Mouse (Mus musculus) ovary, adult 18-20 months (tissue): ENCODE results near the gene Sds.

Experiments used
- DNase-seq: peaks from one replicate; pipeline ENCODE4 v3.0.0; 2022; ENCODE audit warnings: low spot score, mixed read lengths

The Sds gene

GRCm38 (mm10) chr5:120476296-120476695, at the start of gene Sds:
Gene Sds, plus strand, starts transcription at chr5:120476526.
- DNase-seq = no peak

DNA sequence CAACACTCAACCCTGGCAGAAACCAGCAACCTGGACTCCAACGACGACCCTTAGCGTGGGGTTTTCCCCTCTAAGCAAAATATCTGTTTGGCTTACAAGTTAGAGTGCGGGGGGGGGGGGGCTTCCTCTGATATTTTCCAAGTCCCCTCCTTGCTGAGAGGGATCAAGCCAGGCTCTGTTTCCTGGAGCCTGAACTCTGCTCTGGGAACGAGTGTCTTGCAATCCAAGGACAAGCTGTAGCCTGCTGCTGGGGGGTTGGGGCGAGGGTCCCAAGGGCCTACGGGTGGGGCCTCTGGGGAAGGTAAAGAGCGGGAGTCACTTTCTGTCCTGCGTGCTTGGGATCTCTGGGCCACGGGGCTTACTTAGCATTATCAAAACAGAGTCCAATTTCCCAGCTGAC, 49.8 kb upstream of the Sds start:
- DNase-seq = no peak

DNA sequence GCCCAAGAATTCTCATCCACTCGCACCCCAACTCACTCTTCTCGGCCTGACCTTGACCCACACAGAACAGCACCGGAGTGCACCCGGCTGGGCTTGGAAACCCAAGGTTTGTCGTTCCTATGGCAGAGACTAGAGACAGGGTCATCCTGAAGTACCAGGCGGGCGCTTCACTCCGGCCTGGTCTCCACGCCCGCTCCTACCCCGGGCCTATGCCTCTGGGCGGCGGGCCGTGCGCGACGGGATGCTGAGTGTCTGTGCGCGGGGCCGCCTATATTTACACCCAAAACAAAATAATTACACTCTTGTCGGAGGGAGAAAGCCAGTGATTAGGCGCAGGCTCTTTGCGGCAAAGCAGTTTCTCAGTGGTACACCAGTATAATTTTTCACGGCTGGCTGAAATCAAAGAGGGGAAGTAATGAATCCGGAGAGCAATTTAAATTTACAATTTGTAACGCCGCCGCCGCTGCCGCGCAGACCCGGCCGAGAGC, 48.8 kb upstream of the Sds start:
- DNase-seq = no peak

DNA sequence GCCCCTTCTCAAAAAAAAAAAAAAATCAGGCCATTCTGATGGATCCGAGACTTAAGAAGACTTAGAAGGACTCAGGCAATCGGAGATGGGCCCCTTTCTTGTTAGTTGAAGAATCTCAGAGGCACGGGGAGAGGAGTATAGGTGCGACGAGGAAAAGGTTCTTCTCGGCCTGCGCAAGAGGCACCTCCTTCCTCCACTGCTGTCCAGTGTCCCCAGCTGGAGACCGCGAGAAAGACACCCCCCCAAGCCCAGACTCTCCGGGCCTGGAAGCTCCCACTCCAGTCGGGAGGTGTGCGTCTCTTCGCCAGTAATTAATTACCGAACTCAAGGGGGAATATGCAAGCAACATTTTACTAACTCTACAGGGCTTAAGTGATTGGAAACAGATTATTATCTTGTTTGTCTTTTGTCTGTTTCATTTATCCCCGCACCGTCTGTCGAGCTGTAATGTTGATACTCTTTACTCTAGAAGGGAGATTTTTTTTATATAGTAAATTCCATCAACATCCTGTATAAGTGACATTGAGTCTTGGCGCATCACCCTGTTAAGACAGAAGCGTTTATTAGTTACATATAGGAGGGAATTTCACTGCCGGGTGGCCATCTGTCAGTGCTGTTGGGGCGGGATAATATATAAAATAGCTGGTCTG, 48.0 kb upstream of the Sds start:
- no peak for DNase-seq

GRCm38 (mm10) chr5:120428990-120429389, 47.3 kb upstream of the Sds start:
- DNase-seq = no peak

GRCm38 (mm10) chr5:120429692-120430091, 46.6 kb upstream of the Sds start:
- no peak for DNase-seq

GRCm38 (mm10) chr5:120431001-120431583, 45.2 kb upstream of the Sds start:
- DNase-seq = no peak

GRCm38 (mm10) chr5:120431649-120432485, 44.5 kb upstream of the Sds start, which contains the start of gene Lhx5:
Gene Lhx5, plus strand, starts transcription at chr5:120431699.
- no peak for DNase-seq

DNA sequence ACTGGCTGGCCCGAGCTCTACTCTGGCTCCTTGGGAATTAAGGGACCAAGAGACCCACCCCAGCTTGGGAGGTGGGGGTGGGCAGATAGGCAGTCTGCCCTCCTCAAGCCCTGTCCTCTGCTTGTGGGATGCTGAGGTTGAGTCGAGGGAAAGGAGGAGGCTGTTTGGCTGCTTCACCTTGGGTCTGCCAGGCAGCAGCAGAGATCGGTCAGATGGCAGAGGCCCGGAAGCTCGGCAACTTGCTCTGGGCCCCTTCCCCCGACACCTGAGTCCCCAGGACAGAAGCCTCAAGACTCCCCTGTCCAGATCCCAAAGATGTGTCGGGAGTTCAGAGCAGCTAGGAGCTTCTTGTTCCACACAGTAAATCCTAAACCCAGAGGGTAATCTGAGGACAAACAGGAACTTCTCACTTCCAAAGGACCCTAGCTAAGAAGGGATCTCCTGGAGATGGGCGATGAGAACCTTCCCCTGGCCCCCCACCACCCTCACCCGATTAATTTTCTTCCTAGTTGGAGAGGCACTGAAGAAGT, 43.8 kb upstream of the Sds start:
- DNase-seq = no peak

DNA sequence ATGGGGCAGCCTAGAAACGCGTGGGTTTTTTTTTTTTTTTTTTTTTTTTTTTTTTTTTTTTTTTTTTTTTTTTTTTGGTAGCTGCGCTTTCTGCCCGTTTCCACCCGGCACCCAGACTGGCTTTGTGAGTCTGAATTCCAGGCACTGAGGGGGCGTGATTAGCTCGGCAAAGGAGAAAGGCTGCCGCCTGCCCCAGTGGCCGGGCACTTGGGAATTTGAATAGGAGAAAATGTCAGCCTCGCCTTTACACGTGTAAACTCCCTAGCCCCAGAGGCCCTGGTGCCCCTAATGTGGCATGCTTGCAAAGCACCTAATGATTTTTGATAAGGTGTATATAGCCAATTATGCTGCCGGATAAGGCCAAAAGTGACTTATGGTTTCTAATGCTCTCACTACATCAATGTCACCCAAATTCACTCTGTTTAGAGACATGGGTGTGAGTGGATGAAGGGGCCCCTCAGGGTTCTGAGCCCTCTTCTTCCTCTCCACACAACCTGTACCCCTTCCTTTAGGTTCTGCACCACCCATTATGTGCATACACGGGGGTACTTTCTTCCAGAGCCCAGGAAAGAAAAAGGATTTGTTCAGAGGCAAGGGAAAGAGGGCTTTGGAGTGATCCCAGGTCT, 43.1 kb upstream of the Sds start:
- DNase-seq = no peak

- no peak for DNase-seq
These were observed 42.0 kb upstream of the Sds start for GRCm38 (mm10) chr5:120434231-120434735.

GRCm38 (mm10) chr5:120435006-120435681, 41.2 kb upstream of the Sds start:
- no peak for DNase-seq

DNA sequence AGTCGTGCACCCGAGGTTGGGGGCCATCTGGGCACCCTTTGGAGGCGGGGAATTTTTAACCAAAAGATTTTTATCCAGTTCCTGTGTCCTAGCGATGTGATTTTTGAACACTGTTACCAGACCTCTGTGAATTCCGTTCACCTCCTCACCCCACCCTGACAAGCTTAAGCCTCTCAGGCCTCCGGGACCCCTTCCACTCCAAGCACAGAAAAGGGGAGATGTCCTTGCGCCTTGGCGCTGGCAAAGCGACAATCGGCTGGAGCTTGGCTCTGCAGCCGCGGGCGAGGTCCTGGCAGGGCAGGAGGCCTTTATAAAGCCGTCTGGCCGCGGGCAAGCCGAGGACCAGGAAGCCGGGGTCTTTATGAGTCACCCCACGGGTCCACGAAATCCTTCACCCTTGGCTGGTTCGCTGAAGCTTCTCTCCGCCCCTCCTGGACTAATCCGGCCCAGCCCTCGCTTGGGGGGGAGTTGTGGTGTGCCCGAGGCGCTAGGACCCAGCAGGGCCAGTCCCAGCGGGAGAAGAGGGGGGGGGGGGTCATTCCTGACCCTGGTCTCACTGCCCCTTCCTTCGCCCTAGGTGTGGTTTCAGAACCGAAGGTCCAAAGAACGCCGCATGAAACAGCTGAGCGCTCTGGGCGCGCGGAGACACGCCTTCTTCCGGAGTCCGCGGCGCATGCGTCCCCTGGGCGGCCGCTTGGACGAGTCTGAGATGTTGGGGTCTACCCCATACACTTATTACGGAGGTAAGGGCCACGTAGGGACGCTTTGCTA, 40.4 kb upstream of the Sds start:
- DNase-seq = no peak

- DNase-seq = no peak
These were observed 39.3 kb upstream of the Sds start for GRCm38 (mm10) chr5:120436885-120437495.

DNA sequence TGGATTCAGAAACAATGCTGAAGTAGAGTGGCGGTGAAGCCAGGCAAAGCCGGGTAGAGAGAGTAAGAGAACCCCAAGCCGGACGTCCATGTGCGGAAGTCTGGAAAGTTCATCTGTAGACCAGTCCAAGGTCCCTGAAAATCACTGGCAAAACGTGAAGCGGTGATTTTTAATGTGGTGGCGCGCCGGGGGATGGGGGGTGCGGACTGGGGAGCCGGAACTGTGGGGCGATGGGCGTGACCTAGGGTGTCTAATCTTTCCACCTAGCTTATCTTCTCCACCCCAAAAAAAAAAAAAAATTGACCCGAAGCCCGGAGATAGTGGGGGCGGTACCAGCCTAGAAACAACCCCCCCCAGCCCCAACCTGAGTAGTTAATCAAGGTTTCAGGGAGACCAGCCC, 38.8 kb upstream of the Sds start:
- DNase-seq = no peak

DNA sequence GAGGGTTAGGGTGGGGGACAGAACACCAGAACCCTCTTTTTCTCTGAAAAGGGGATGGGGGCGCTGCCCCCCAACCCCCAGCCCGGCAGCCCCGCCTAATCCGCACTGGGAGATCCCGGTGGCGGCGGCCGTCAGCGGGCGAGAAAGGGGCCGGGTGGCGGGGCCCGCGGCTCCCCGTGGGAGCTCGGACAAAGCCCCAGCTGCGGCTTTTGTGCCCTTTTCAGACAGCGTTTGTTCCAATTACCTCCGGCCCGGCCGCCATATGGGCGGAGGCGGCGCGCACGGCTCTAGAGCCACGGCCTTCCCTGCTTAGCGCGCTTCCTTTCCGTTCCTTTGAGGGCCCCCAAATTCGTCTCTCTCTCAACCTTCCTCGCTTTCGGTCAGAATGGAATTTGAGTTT, 38.3 kb upstream of the Sds start:
- no peak for DNase-seq

DNA sequence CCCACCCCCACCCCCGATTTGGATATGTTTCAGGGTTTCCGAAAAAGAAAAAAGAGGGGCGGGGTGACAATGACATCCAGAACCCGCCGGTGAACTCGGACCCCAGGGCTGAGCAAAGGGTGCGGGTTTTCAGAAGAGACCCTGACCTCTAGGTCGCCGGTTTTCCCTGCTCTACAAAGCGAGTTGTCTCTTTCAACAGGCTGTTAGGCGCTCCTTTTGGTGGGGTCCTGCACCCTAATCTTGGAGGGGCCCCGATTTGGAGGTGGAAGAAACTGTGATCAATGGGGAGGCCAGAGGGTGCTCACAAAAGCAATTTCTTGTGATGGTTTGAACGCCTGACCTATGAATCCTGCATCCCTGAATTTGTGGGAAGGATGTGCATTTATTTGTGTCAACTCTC, 37.9 kb upstream of the Sds start:
- DNase-seq = no peak

GRCm38 (mm10) chr5:120438991-120439710, 37.2 kb upstream of the Sds start:
- no peak for DNase-seq

DNA sequence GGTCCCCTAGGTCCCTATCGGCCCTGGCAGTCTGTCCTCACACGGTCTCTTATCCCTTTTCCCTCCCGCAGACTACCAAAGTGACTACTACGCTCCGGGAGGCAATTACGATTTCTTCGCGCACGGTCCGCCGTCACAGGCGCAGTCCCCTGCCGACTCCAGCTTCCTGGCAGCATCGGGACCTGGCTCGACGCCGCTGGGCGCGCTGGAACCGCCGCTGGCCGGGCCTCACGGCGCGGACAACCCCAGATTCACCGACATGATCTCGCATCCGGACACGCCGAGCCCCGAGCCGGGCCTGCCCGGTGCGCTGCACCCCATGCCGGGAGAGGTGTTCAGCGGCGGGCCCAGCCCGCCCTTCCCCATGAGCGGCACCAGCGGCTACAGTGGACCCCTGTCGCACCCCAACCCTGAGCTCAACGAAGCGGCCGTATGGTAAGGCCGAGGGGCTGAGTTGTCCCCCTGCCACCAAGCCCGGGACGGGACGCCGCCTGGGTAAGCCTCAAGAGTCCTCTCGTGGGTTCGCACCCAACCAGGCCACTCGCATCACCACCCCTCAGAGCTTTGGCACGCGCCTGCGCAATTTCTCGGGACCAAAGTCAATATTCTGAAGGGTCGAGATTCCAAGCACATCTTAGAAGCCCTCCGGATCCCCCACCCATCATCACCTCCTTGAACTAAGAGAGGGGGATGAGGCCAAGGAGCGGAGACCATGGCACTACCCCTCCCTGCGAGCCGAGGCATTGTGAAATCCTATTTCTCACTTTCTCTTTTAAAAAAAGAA, 36.2 kb upstream of the Sds start:
- no peak for DNase-seq
